Mouse (Mus musculus): ENCODE measurements around the gene Fbxw28. TPM values are rescaled to one million over a fixed set of nuclear protein-coding genes. Genes with fewer than 3 reads are reported as not detected.
"Not testable (repeated sequence)": the region's sequence is repeated elsewhere in the genome, so short reads cannot be mapped to it uniquely, and the experiment has no call there.

Gene Fbxw28
- polyA plus RNA-seq (2012; rRNA removed): not detected in 2 replicates

- DNase-seq (ENCODE audit: low read depth): not testable (repeated sequence)
Observed at GRCm38 (mm10) chr9:109339559-109339958, at the start of gene Fbxw28. Fbxw28 (minus strand) TSS chr9:109339659.

DNA sequence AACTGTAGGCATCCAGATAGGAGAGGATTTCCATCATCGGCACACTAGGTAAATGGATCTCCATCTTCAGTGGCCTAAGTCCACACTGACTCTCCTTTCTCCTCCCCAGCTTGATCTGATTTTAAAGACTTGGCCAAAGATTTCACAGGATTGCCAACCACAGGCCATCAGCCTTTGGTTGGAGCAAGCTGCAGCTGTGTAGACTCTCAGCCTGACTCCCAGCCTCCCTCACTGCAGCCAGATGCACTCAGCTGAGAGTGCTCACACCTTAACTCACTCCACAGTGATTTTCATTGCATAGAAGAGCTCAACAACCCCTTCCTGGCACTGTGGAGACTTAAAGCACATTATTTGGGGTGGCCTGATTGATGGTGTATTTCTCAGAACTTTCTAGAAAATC lies 51.9 kb downstream of the Fbxw28 start, which contains the start of gene Fbxw14:
Fbxw14 (minus strand) TSS at position 101 of the 400 bp plus-strand sequence.
- not testable (repeated sequence) for DNase-seq (ENCODE audit: low read depth)

Other genes with a start within 250 kb of the Fbxw28 start
- 67.5 and 82.1 TPM in 2 replicates for gene Plxnb1, start 244.3 kb downstream of the Fbxw28 start, polyA plus RNA-seq (2012; rRNA removed)
- not detected in 2 replicates for gene Fbxw21, start 177.6 kb downstream of the Fbxw28 start, polyA plus RNA-seq (2012; rRNA removed)
- not detected in 2 replicates for gene Fbxw13, start 143.7 kb downstream of the Fbxw28 start, polyA plus RNA-seq (2012; rRNA removed)
- not detected in 2 replicates for gene Fbxw20, start 104.9 kb downstream of the Fbxw28 start, polyA plus RNA-seq (2012; rRNA removed)
- not detected in 2 replicates for gene Fbxw14, start 52.0 kb downstream of the Fbxw28 start, polyA plus RNA-seq (2012; rRNA removed)
- not detected in 2 replicates for gene Fbxw22, start 64.6 kb upstream of the Fbxw28 start, polyA plus RNA-seq (2012; rRNA removed)
- not detected in 2 replicates for gene Fbxw16, start 109.5 kb upstream of the Fbxw28 start, polyA plus RNA-seq (2012; rRNA removed)
- gene Fbxw19, start 156.2 kb upstream of the Fbxw28 start, polyA plus RNA-seq (2012; rRNA removed): not detected in 2 replicates
- gene Fbxw15, start 228.6 kb upstream of the Fbxw28 start, polyA plus RNA-seq (2012; rRNA removed): 0.15 TPM in 1 of 2 replicates, not detected in the other

Measured in brain, embryonic 14.5 days (tissue).